Mouse (Mus musculus) hematopoietic stem cell, adult 5-6 weeks (primary cell): ENCODE measurements at regions not wholly inside any gene's neighbourhood (a gene's known extent, or its start where the extent isn't known, plus 50 kb on each side); places are given as distances from the start of the nearest gene placed in this dataset.

ENCODE experiments used
- ATAC-seq, 2 experiments: fragments of 125-278 bp in 1 of 2; replicated peaks in 1 of 2; 2 replicates each; pipeline ENCODE4 v1.8.0; 2016 to 2017; ENCODE audit warnings: inconsistent platforms in 2 of 2, mild to moderate bottlenecking in 2 of 2, moderate number of reproducible peaks in 2 of 2, low read depth in 1 of 2, moderate TSS enrichment in 1 of 2; ENCODE audit not compliant: low FRiP score in 2 of 2, poor library complexity in 2 of 2, severe bottlenecking in 2 of 2, insufficient read depth in 1 of 2, low TSS enrichment in 1 of 2

DNA sequence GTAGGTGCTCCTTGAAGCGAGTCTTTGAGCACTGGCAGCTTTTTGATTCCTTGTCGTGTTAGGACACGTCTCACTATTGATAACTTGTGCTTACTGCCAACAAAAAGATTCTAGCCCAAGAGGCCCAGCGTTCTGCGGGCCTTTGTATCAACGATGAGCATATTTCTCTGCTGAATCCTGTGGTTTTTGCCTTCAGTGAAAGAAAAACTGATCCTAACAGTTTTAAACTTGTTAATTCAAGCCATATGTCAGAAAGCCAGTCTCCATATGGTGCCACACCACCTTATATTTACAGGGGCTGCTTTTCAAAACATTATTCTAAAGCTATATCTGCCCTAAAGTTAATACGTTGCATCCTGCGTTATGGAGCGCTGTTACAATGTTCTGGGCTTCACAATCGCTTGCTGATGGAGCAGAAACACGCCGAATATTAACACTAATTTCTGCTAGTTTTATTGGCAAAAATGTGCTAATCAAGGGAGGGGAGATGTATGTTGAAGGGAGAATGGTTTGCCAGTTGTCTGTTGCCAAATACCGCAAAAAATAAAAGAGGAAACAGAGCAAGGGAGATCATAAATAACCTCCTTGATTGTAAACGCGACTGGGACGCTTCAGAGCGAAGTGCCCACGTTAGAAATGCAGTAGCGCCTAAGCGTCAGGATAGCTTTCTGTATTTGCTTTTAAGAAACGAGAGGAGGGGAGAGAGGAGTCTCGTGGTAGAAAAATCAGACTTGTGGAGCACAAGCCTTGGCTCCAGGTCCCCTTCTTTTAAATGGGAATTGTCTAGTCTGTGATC lies 229.9 kb downstream of the Tmem182 start:
- ATAC-seq, result no peak

DNA sequence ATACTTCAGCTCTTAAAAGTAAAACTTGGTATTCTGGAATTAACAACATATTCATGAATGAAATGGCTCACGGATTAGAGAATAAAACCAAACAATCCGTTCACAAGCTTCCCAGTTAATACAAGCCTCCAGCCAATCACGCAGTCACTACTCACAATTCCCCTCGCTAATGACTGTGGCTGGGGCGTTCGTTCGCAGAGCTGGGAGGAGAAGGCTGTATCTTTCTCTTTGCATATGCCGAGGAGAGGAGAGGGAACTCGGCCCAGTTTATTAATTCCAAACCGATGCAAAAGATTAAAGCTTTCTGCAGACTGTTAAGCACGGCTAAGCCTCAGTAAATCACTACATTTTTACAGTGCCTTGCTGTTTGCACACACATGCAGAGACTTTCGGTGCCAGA lies 231.5 kb downstream of the Tmem182 start:
- no peak for ATAC-seq

GRCm38 (mm10) chr1:41054426-41054955 lies 249.1 kb downstream of the Tmem182 start:
- ATAC-seq, result no peak

DNA sequence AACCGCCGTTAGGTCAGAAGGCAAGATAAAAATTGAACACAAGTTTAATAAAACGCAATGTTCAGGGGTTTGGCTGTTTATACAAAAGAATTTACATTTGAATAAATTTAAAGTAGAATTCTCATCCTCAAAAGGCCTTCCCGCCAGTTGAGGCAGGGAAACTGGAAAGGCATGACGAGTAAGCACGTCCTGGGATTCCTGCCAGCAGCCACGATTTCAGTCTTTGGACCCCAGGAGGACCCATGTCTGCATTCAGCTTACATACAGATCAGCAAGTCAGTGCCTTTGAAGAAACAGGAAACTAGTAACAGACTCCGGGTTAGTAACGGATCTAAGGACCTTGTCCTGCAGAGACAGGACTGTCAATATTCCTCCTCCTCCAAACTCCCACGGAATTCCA lies 250.4 kb downstream of the Tmem182 start:
- ATAC-seq, result no peak

GRCm38 (mm10) chr1:41065130-41065529 lies 259.7 kb downstream of the Tmem182 start:
- no peak for ATAC-seq

GRCm38 (mm10) chr1:41104869-41105268 lies 299.5 kb downstream of the Tmem182 start:
- no peak for ATAC-seq

DNA sequence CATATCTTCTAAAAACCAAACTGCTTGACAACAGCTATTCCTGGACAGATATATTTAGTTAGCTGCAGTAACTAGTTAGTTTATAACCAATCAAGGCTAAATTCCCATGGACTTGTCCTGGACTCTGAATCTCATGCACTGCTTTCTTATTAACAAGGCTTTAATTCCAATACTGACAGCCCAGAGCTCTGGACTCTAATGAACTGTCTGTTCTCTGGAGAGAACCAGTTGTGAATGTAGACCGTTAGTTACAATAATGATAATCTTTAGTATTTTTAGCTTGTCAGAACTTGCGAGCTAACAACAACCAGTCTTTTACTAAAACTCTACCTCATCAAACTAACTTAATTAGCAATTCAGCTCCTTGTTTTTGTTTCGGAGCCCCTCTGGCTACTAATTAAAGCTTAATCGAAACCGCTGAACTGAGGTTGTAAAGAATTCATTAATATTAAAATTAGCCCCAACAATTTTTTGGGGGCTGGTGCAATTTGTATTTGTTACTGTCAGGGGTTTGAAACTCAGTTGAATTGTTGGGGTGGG lies 316.3 kb downstream of the Tmem182 start:
- no peak for ATAC-seq

GRCm38 (mm10) chr1:41131410-41131809 lies 326.0 kb downstream of the Tmem182 start:
- ATAC-seq, result no peak

GRCm38 (mm10) chr1:41133143-41133542 lies 327.7 kb downstream of the Tmem182 start:
- ATAC-seq, result no peak

DNA sequence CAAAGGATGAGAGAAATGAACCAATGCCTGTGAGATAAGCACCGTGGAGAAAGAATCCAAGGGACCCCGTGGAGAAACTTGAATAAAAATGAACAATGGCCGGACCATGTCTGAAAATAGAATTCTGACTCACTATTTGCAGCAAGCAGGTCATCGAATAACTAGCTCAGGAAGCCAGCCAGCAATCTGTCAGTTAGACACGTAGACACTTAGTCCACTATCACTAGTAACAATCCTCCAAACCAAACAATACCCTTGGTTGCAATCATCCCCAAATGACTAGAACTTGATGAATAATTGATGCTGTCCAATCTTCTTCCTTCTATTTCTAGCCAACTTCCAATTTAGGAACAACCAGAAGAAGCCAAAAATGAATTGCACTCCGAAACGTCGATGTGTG lies 328.5 kb downstream of the Tmem182 start:
- ATAC-seq, result no peak

GRCm38 (mm10) chr1:41139725-41140124 lies 334.3 kb downstream of the Tmem182 start:
- no peak for ATAC-seq

GRCm38 (mm10) chr1:41140542-41140941 lies 335.1 kb downstream of the Tmem182 start:
- no peak for ATAC-seq

- ATAC-seq, result no peak
Measured at GRCm38 (mm10) chr1:41141992-41142391, 336.6 kb downstream of the Tmem182 start.

DNA sequence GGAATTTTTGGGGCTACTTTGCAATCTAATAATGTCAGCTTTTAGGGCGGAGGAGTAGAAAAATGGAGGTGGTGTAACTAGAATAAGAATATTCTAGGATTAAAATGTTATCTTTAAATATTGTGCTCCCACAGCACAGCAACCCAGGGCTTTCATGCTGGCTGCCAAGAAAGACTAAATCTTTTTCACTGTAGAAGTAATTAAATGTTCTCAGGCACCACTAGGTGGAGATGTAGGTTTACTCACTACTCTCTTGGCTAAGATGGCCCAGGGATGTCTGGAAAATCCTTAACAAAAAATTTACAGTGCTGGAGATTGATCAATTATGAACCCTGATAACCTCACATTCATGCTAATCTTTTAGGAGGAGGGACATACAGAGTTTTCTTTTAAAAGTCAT lies 347.1 kb downstream of the Tmem182 start:
- no peak for ATAC-seq

- ATAC-seq, result no peak
Measured at GRCm38 (mm10) chr1:41153174-41153999, 348.0 kb downstream of the Tmem182 start.

DNA sequence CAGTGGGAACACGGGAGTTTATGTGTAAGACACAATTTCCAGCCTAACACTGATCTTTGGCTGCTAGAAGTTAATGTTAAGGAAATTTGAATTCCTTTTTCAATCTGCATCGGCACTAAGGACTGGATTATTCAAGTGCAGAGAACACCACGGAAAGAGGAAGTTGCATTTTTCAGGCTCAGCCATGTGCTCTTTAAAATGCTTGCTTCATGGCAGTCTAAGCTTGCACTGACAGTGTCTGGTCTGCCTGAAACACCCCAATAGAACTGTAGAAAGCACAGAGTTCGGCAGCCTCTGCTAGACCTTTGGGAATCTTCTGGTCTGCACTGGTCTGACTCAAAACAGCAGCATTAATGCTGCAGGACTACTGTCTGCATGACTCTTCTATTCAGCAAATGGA lies 348.8 kb downstream of the Tmem182 start:
- ATAC-seq, result no peak

- ATAC-seq, result no peak
Measured at GRCm38 (mm10) chr1:41156946-41157345, 351.5 kb downstream of the Tmem182 start.
